Mouse (Mus musculus) hindbrain, embryonic 16.5 days (tissue): ENCODE results near the gene Pick1. TPM values are rescaled to one million over a fixed set of nuclear protein-coding genes. Genes with fewer than 3 reads are reported as not detected.

Experiments
- ATAC-seq: fragments of 200-750 bp; cut with Nextera tagmentation; 2 replicates; pipeline ENCODE4 v1.8.0; 2017; ENCODE audit warnings: moderate TSS enrichment, moderate library complexity
- H3K27ac ChIP-seq: fragments of 300-500 bp; sonication (generic); 2 replicates; pipeline ENCODE4 v1.5.1; 2014; ENCODE audit warnings: low read depth, mild to moderate bottlenecking, control low read depth, low read length, moderate library complexity
- H3K27me3 ChIP-seq: fragments of 300-500 bp; sonication (generic); replicated peaks from 2 replicates; pipeline ENCODE4 v1.6.1; 2014; ENCODE audit warnings: low read length; ENCODE audit not compliant: control insufficient read depth, insufficient read depth
- H3K36me3 ChIP-seq: fragments of 300-500 bp; sonication (generic); 2 replicates; pipeline ENCODE4 v1.6.1; 2014; ENCODE audit warnings: mild to moderate bottlenecking, low read length, moderate library complexity, mixed read lengths; ENCODE audit not compliant: control insufficient read depth, insufficient read depth
- H3K4me1 ChIP-seq: fragments of 300-500 bp; sonication (generic); 2 replicates; pipeline ENCODE4 v1.6.1; 2014; ENCODE audit warnings: low read depth, low read length; ENCODE audit not compliant: control insufficient read depth, insufficient read depth
- H3K4me2 ChIP-seq: fragments of 300-500 bp; sonication (generic); 2 replicates; pipeline ENCODE4 v1.6.1; 2014; ENCODE audit warnings: mild to moderate bottlenecking, low read length, control low read depth, moderate library complexity
- H3K4me3 ChIP-seq: fragments of 300-500 bp; sonication (generic); 2 replicates; pipeline ENCODE4 v1.5.1; 2014; ENCODE audit warnings: mild to moderate bottlenecking, low read length, control low read depth, moderate library complexity
- H3K9ac ChIP-seq: fragments of 300-500 bp; sonication (generic); 2 replicates; pipeline ENCODE4 v1.6.1; 2014; ENCODE audit warnings: low read depth, mild to moderate bottlenecking, control low read depth, low read length, moderate library complexity
- H3K9me3 ChIP-seq: fragments of 300-500 bp; sonication (generic); 2 replicates; pipeline ENCODE4 v1.6.1; 2014; ENCODE audit warnings: mild to moderate bottlenecking, low read length, moderate library complexity; ENCODE audit not compliant: control insufficient read depth
- WGBS: fragments of 180-500 bp; shearing (Covaris S2); extraction: QIAGEN DNeasy Blood & Tissue Kit; methylation state at CpG from one replicate; pipeline ENCODE4 v1.1.7; 2014; 5-methylcytosine and 5-hydroxymethylcytosine counted together
- polyA plus RNA-seq: library from polyadenylated mRNA; unstranded; fragments of >200 nt; fragmentation: Nextera tagmentation; extraction: Ambion mirVana; gene quantifications from 2 replicates; pipeline ENCODE4 v1.2.1, GENCODE M21; 2015

The Pick1 gene
- polyA plus RNA-seq, 1 experiment from 2014 or later, result 99.1 TPM

DNA sequence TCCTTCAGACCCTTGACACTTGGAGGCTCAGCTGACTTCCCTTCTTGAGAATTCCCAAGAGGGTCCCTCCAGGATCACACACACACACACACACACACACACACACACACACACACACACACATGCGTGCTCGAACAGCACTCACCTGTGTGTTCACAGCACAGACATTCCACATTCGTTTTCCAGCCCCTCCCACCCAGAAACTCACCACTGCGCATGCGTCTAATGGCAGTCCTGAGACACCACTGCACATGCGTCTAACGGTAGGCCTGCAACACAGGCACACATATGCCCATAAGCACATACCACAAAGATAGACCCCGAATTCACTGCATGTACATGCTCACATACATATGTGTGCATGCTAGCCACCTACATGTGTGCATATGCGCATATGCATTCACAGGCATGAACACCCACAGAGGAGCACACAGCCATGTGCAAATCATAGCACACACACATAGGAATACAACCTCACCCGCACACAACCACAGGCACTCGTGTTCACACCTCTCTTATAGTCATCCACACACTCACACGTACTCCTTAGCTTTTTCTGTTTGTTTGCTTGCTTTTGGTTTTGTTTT is 29.5 kb upstream of the Pick1 start:
- H3K36me3 ChIP-seq, result no peaks in the 10 kb centered on the region
- no peaks in the 10 kb centered on the region for H3K27me3 ChIP-seq
- no peak overlapping the region for H3K4me2 ChIP-seq
- 0 out of 2 replicates have a peak, but pooled peaks cover 3% of the 10 kb centered on the region for H3K4me1 ChIP-seq
- no peaks in the 10 kb centered on the region for H3K9me3 ChIP-seq
- no peak overlapping the region for H3K9ac ChIP-seq
- no peak overlapping the region for H3K27ac ChIP-seq
- 94% methylated on average over 12 of the region's 12 CpGs for WGBS
- no peak overlapping the region for H3K4me3 ChIP-seq
- no peak for ATAC-seq

DNA sequence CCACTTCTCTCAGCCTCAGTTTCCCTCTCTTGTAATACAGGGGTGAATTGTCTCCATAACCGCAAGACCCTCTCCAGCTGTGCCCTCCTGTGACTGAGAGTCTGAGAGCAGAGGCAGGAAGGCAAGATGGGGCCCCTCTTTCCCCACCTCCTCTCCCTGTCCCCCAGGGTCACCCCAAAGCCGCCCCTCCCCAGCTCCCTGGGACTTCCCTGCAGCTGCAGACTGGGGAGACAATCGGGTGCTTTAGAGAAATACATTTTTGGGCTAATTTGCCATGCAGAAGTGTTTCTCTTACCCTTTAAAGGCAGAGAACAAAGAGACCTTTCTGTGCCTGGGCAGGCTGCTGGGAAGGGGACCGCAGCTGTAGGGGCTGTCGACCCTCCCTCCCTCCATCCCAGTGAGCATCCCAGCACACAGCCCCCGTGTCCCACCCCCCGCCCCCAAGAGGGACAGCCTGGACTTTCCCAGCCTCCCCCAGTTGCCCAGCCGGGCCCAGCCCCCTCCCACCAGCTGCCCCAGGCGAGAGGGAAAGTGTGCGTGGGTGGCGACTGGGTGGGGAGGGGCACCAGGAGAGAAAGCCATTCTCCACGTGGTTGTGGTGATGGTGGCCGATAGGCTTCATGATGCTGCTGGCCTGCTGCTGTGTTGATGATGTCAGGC is 27.4 kb upstream of the Pick1 start:
- H3K27me3 ChIP-seq, result no peaks in the 10 kb centered on the region
- ATAC-seq, result peak; percentile 79
- 0 out of 2 replicates have a peak overlapping the region, but pooled peaks have one; percentile 23 for H3K27ac ChIP-seq
- 0 out of 2 replicates have a peak overlapping the region, but pooled peaks have one; percentile 23 for H3K4me2 ChIP-seq
- 0 out of 2 replicates have a peak, but pooled peaks cover 3% of the 10 kb centered on the region for H3K4me1 ChIP-seq
- no peak overlapping the region for H3K4me3 ChIP-seq
- WGBS, result 12% methylated on average over 13 of the region's 13 CpGs
- no peaks in the 10 kb centered on the region for H3K36me3 ChIP-seq
- H3K9ac ChIP-seq, result peak overlapping the region; percentile 25; the same call in 1 of the 2 replicates
- H3K9me3 ChIP-seq, result no peaks in the 10 kb centered on the region

DNA sequence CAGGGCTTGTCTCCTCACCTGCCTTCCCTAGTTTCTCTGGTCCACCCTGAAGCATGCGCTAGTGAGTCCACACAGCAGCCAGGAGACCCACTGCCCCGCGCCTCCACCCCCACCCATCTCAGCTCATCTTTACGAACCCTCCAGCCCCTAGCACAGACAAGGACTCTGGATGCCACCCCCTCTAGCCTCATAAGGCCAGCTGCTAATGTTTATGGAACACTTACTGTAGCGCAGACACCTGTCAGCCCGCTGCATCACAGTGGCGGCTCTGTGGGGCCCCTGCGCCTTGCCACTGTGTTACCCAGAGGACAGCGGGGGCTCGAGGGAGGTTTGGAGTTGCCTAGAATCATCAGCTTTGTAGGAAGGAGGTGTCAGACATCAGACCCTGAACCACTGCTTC is 26.4 kb upstream of the Pick1 start:
- H3K4me1 ChIP-seq, result 0 out of 2 replicates have a peak, but pooled peaks cover 3% of the 10 kb centered on the region
- H3K4me3 ChIP-seq, result no peak overlapping the region
- no peak overlapping the region for H3K27ac ChIP-seq
- H3K9ac ChIP-seq, result no peak overlapping the region; the same call in 1 of the 2 replicates
- no peak overlapping the region for H3K4me2 ChIP-seq
- 34% methylated on average over 10 of the region's 10 CpGs for WGBS
- ATAC-seq, result peak; percentile 59
- no peaks in the 10 kb centered on the region for H3K27me3 ChIP-seq
- H3K36me3 ChIP-seq, result no peaks in the 10 kb centered on the region
- no peaks in the 10 kb centered on the region for H3K9me3 ChIP-seq

DNA sequence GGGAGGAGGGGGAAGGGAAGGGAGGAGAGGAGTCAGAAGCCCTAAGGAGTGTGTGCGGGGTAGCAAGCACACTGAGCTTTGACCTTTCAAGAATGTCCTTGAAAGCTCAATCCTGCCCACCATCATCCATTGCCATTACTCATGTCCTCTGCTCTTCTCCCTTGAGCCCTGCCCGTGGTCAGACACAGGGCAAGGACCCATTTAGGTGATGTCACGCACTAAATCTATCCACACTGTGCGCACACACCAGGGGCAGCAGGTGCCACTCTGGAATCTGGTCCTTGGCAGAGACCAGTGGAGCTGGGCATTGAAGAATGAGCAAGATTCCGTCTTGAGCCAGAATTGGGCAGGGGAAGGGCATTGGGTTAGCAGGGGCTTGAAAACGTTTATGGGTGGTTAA is 20.8 kb upstream of the Pick1 start:
- H3K27me3 ChIP-seq, result no peaks in the 10 kb centered on the region
- H3K4me3 ChIP-seq, result no peak overlapping the region
- no peak overlapping the region for H3K9ac ChIP-seq
- H3K4me1 ChIP-seq, result no peaks in the 10 kb centered on the region
- no peaks in the 10 kb centered on the region for H3K9me3 ChIP-seq
- ATAC-seq, result no peak
- no peak overlapping the region for H3K27ac ChIP-seq
- 82% methylated on average over 6 of the region's 6 CpGs for WGBS
- no peak overlapping the region for H3K4me2 ChIP-seq
- no peaks in the 10 kb centered on the region for H3K36me3 ChIP-seq

DNA sequence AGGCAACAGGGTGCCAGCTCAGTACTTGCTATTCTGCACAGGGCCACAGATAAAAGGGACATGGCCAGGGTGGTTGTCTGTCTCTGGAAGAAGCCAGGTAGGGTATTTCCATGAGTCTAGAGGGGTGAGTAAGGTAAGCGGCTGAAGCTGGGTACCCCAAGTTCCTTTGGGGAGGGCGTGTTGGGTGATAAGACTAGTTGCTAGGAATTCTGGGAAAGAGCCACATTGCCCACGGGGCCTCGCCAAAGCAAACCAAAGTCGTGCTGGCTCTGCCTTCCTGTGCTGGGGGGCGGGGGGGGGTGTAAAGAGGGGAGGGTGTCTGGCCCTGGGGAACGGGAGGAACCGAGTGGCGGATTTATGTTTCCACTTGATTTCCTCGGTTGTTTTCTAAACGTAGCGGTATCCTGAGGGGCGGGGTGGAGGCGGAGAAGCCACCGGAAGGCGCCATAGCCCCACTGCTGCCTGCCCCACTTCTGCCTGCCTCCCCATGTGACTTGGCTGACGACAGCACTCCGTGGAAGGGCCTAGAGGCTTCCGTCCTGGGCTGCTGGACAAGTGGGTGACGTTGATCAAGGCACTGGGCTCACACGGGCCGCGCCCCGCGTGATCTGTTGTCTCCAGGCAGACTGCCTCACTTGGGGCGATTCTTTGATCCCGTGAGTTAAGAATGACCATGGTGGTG is 20.1 kb upstream of the Pick1 start:
- H3K9ac ChIP-seq, result no peak overlapping the region
- no peaks in the 10 kb centered on the region for H3K36me3 ChIP-seq
- no peak overlapping the region for H3K27ac ChIP-seq
- WGBS, result 75% methylated on average over 27 of the region's 27 CpGs
- no peaks in the 10 kb centered on the region for H3K9me3 ChIP-seq
- H3K4me2 ChIP-seq, result no peak overlapping the region
- no peak for ATAC-seq
- no peak overlapping the region for H3K4me3 ChIP-seq
- H3K4me1 ChIP-seq, result no peaks in the 10 kb centered on the region
- no peaks in the 10 kb centered on the region for H3K27me3 ChIP-seq

DNA sequence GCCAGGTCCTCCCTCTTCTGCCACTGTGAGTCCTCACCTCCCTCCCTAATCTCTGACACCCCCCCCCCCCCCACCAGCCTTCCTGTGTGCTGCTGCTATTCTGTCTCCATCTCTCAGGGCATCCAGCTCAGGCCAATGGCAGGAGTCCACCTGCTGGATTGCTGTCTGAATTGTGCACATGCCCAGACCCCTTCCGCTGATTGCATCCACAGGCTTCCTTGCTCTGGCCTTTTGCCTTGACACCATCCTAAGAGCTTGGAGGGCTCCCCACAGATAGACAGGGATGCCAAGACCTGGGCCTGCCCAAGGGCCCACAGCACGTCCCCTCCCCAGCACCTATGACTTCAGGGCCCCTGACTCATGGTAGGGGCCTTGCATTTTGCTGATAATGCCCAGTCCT is 18.6 kb upstream of the Pick1 start:
- no peak for ATAC-seq
- 68% methylated on average over 2 of the region's 2 CpGs for WGBS
- Histone ChIP-seq H3K36me3 (no peaks in the 10 kb centered on the region), H3K27ac (no peak overlapping the region), H3K4me3 (no peak overlapping the region), H3K4me1 (no peaks in the 10 kb centered on the region), H3K4me2 (no peak overlapping the region), H3K9me3 (no peaks in the 10 kb centered on the region), H3K9ac (no peak overlapping the region), H3K27me3 (no peaks in the 10 kb centered on the region)

DNA sequence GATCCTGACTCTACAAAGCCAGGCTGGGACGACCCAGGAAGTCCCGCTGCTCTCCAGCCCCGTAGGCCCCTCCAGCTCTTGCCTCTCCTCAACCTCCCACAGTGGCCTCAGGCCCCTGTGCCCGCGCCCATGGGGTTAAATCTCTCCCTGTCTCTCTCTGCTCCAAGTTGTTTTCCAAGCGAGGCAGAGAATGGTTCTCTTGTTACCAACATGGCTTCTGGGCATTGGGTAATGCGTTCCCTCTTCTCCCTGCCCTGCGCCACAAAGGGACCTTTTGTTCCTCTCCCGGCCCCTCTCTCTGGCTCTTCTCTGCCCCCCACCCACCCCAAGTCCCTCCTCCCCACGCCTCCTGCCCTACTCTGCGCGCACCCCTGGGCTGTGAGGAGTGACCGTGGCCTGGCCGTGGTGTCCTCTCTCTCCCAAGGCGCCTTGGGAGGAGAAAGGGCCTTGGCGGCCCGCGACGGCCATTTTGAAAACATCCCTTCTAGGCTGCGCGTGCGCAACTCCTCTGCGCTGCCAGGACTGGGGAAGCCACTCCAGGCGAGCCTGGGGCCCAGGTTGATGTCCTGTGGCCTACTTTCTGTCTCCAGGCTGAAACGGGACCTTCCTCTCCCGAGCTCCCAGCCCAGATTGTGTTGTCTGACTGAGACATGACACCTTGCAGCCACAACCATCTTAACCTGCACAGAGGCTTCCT is 16.1 kb upstream of the Pick1 start:
- Histone ChIP-seq H3K27ac (no peak overlapping the region), H3K9ac (no peak overlapping the region), H3K9me3 (no peaks in the 10 kb centered on the region), H3K4me1 (no peaks in the 10 kb centered on the region), H3K27me3 (no peaks in the 10 kb centered on the region), H3K4me2 (no peak overlapping the region), H3K4me3 (no peak overlapping the region), H3K36me3 (no peaks in the 10 kb centered on the region)
- 84% methylated on average over 26 of the region's 26 CpGs for WGBS
- ATAC-seq, result peak; percentile 60; the same call in 1 of the 2 replicates

DNA sequence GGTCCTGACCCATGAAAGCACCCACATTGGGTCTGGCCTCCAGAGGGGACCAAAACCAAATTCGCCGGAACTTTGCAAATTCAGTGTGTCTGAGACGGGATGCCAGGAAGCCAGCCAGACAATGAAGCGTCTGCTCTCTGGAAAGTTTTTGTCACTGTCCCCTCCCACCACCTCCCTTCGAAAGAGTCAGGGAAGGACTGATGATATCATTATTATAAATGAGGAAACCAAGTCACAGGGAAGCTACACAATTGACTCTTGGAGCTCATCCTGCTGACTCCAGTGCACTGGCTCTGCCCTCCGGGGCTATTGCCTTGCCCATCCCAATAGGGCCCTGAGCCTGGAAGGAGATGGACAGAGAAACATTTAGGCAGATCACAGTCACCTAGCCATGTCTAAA is 15.4 kb upstream of the Pick1 start:
- no peak for ATAC-seq
- no peak overlapping the region for H3K4me3 ChIP-seq
- no peak overlapping the region for H3K4me2 ChIP-seq
- H3K9ac ChIP-seq, result no peak overlapping the region
- WGBS, result 61% methylated on average over 6 of the region's 6 CpGs
- no peaks in the 10 kb centered on the region for H3K4me1 ChIP-seq
- no peak overlapping the region for H3K27ac ChIP-seq
- H3K9me3 ChIP-seq, result no peaks in the 10 kb centered on the region
- H3K27me3 ChIP-seq, result no peaks in the 10 kb centered on the region
- no peaks in the 10 kb centered on the region for H3K36me3 ChIP-seq

DNA sequence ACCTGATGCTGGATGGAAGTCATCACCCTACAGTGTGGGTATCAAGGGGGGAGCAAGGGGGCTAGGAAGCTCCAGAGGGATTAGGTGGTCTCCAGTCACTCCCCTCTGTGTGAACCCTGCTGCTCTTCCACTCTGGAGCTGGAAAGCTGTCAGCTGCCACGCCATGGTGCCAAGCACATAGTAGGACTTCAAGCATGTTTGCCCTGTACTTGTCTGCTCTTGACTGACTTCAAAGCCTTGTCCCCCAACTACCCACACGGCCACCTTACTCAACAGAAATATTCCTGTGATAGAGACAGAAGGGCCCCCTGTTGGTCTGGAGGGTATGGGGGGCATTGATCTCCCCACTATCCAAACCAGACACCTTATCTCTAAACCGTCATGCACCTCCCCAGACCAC is 12.8 kb upstream of the Pick1 start:
- no peak overlapping the region for H3K9ac ChIP-seq
- H3K9me3 ChIP-seq, result no peaks in the 10 kb centered on the region
- no peaks in the 10 kb centered on the region for H3K36me3 ChIP-seq
- no peak for ATAC-seq
- H3K4me1 ChIP-seq, result no peaks in the 10 kb centered on the region
- H3K27me3 ChIP-seq, result no peaks in the 10 kb centered on the region
- 73% methylated on average over 3 of the region's 3 CpGs for WGBS
- no peak overlapping the region for H3K27ac ChIP-seq
- H3K4me2 ChIP-seq, result no peak overlapping the region
- no peak overlapping the region for H3K4me3 ChIP-seq
